Mouse (Mus musculus) T-cell, adult 2 months (primary cell): ENCODE data around the gene Tcte1.

Experiments used
- DNase-seq: peaks from one replicate; pipeline ENCODE4 v3.0.0; 2022; ENCODE audit warnings: low spot score

Gene Tcte1

GRCm38 (mm10) chr17:45523263-45523662, at the start of gene Tcte1:
Tcte1 (plus strand) TSS chr17:45523434.
- DNase-seq = no peak

- DNase-seq = no peak
Measured at GRCm38 (mm10) chr17:45473667-45474066, 49.6 kb upstream of the Tcte1 start.

- no peak for DNase-seq
Measured at GRCm38 (mm10) chr17:45474146-45474545, 49.1 kb upstream of the Tcte1 start.

- peak; percentile 69 for DNase-seq
Measured at GRCm38 (mm10) chr17:45474669-45475465, 48.4 kb upstream of the Tcte1 start, which contains the start of gene Spats1. Spats1 (minus strand) TSS chr17:45475415.

GRCm38 (mm10) chr17:45478234-45478825, 44.9 kb upstream of the Tcte1 start:
- peak; percentile 81 for DNase-seq

GRCm38 (mm10) chr17:45480429-45480828, 42.8 kb upstream of the Tcte1 start:
- no peak for DNase-seq

GRCm38 (mm10) chr17:45485581-45485980, 37.7 kb upstream of the Tcte1 start:
- DNase-seq = no peak

GRCm38 (mm10) chr17:45487216-45487615, 36.0 kb upstream of the Tcte1 start:
- no peak for DNase-seq

GRCm38 (mm10) chr17:45488321-45489254, 34.6 kb upstream of the Tcte1 start:
- DNase-seq = peak; percentile 73

GRCm38 (mm10) chr17:45489736-45490135, 33.5 kb upstream of the Tcte1 start:
- DNase-seq = no peak

- no peak for DNase-seq
Measured at GRCm38 (mm10) chr17:45490532-45491154, 32.6 kb upstream of the Tcte1 start.

GRCm38 (mm10) chr17:45495398-45495797, 27.8 kb upstream of the Tcte1 start:
- DNase-seq = no peak

GRCm38 (mm10) chr17:45498397-45498796, 24.8 kb upstream of the Tcte1 start:
- no peak for DNase-seq

GRCm38 (mm10) chr17:45499516-45499915, 23.7 kb upstream of the Tcte1 start:
- no peak for DNase-seq

- DNase-seq = no peak
Measured at GRCm38 (mm10) chr17:45500981-45501380, 22.3 kb upstream of the Tcte1 start.

GRCm38 (mm10) chr17:45502324-45502723, 20.9 kb upstream of the Tcte1 start:
- DNase-seq = no peak

GRCm38 (mm10) chr17:45503301-45503973, 19.8 kb upstream of the Tcte1 start:
- no peak for DNase-seq

GRCm38 (mm10) chr17:45505941-45506465, 17.2 kb upstream of the Tcte1 start:
- DNase-seq = no peak

- peak; percentile 91 for DNase-seq
Measured at GRCm38 (mm10) chr17:45506700-45507189, 16.5 kb upstream of the Tcte1 start, which contains the start of gene Aars2. Aars2 (plus strand) TSS chr17:45506841.

GRCm38 (mm10) chr17:45510871-45511270, 12.4 kb upstream of the Tcte1 start:
- DNase-seq = no peak

GRCm38 (mm10) chr17:45511757-45512156, 11.5 kb upstream of the Tcte1 start:
- DNase-seq = no peak
